Mouse (Mus musculus): ENCODE results near the gene Pet100.

- TF ChIP-seq CTCF (IDR thresholded peaks at IDR 0.05; ENCODE audit: control insufficient read depth, insufficient read depth, low read length) (no peak), POLR2A (IDR thresholded peaks at IDR 0.05; ENCODE audit: borderline replicate concordance, control insufficient read depth, low read depth, low read length) (no peak)
Observed at GRCm38 (mm10) chr8:3609046-3609815, 12.1 kb upstream of the Pet100 start.

Measured in bone marrow, adult 2 months (tissue).